In the genomic region with DNA sequence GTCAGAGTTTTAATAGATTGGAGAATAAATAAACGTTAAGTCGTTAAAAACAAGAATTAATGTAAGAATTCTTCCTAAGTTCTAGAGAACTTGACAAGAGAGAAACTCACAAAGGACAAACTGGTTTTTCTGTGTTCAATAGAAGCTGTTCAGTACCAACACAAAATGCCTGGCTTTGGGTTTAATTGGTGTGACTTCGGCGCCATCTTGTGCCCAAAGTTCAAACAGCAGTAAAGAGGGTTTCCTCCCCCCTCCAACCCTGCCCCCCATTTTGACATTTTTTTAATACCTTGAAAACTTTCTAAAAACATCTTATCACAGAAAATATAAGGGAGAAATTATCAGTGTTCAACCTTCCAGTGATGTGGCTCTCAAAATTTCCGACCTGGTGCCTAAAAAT, we compare ENCODE assay signal across 9 mouse cellular contexts. TPM values are rescaled to one million over a fixed set of nuclear protein-coding genes. Genes with fewer than 3 reads are reported as not detected.
DNase-seq lines count a peak whose midpoint lies in the region; ATAC-seq lines count a peak whose summit lies in the region.
"Had no signal": no experiment of that assay in that cellular context is flagged by ENCODE, and none has a peak within 500 bp of the region (broad histone marks: within the 10 kb centered on the region; RNA-seq: fewer than 3 reads in every experiment).

No protein-coding gene starts in this region.

- H3K27me3 ChIP-seq in intestine, embryonic 14.5 days (replicated peaks; ENCODE audit: control insufficient read depth, insufficient read depth, low read length): no peaks in the 10 kb centered on the region
- H3K27me3 ChIP-seq in limb, embryonic 11.5 days (ENCODE audit: control insufficient read depth, insufficient read depth, low read length): no peaks in the 10 kb centered on the region

- H3K4me3 ChIP-seq in intestine, embryonic 14.5 days (ENCODE audit: low read depth, low read length): no peak overlapping the region
- no peak overlapping the region for H3K4me3 ChIP-seq in limb, embryonic 11.5 days (ENCODE audit: low read depth, low read length)
- H3K4me3 ChIP-seq: erythroblast, embryonic 14.5 days had no signal

- H3K9me3 ChIP-seq in intestine, embryonic 14.5 days (ENCODE audit: control insufficient read depth, low read length): no peaks in the 10 kb centered on the region
- H3K9me3 ChIP-seq in limb, embryonic 11.5 days (ENCODE audit: control insufficient read depth, low read length): no peaks in the 10 kb centered on the region

- no peak overlapping the region for H3K9ac ChIP-seq in intestine, embryonic 14.5 days (ENCODE audit: low read length)
- no peak overlapping the region for H3K9ac ChIP-seq in limb, embryonic 11.5 days (ENCODE audit: low read length)

- H3K27ac ChIP-seq in intestine, embryonic 14.5 days (ENCODE audit: low read depth): no peak overlapping the region
- no peak overlapping the region for H3K27ac ChIP-seq in limb, embryonic 11.5 days (replicated peaks; ENCODE audit: low read depth, low read length)

- H3K36me3 ChIP-seq in intestine, embryonic 14.5 days (ENCODE audit: control insufficient read depth, insufficient read depth, low read length): no peaks in the 10 kb centered on the region
- no peaks in the 10 kb centered on the region for H3K36me3 ChIP-seq in limb, embryonic 11.5 days (ENCODE audit: control insufficient read depth, insufficient read depth, low read length)

- peak; percentile 51 for DNase-seq in urinary bladder, postnatal 25 days (ENCODE audit: low spot score)
- no peak for DNase-seq in urinary bladder, postnatal 10 days (ENCODE audit: low spot score)
- peak; percentile 47 for DNase-seq in cerebellum, adult 8-10 months
- peak; percentile 65 to 66 for DNase-seq in frontal cortex, postnatal 36 days (ENCODE audit: low spot score in 2 of 2)
- DNase-seq in intestine, embryonic 14.5 days (ENCODE audit: low spot score): peak; percentile 84
- peak; percentile 79 for DNase-seq in limb, embryonic 11.5 days (ENCODE audit: low spot score)
- peak; percentile 64 for DNase-seq in neural tube, embryonic 10.5 days (ENCODE audit: extremely low spot score, low spot score)
- peak; percentile 50 for DNase-seq in thymus, postnatal 14 days

- 17% methylated on average over 5 of the region's 5 CpGs for WGBS in intestine, embryonic 14.5 days
- 17% methylated on average over 5 of the region's 5 CpGs for WGBS in limb, embryonic 11.5 days

- no peak; the same call in 1 of the 2 replicates for ATAC-seq in intestine, embryonic 14.5 days (replicated peaks; ENCODE audit: low FRiP score, low TSS enrichment, low read depth)
- ATAC-seq in limb, embryonic 11.5 days (ENCODE audit: insufficient number of reproducible peaks, low FRiP score, low TSS enrichment, low read depth): no peak

- H3K4me2 ChIP-seq in intestine, embryonic 14.5 days (ENCODE audit: low read length): no peak overlapping the region
- H3K4me2 ChIP-seq in limb, embryonic 11.5 days (ENCODE audit: low read depth, severe bottlenecking): no peak overlapping the region

- no peaks in the 10 kb centered on the region for H3K4me1 ChIP-seq in intestine, embryonic 14.5 days (replicated peaks; ENCODE audit: control insufficient read depth, insufficient read depth, low read length)
- no peaks in the 10 kb centered on the region for H3K4me1 ChIP-seq in limb, embryonic 11.5 days (ENCODE audit: control insufficient read depth, insufficient read depth, low read length)

RNA-seq across cellular contexts. Expression of gene Phactr2, which starts 44.4 kb away (rescaled TPM):
- 26.5 and 26.7 TPM in 2 replicates for polyA plus RNA-seq in intestine, embryonic 14.5 days (2014; fragmentation: Nextera tagmentation; extraction: Ambion mirVana)
- polyA plus RNA-seq in limb, embryonic 11.5 days (2014; fragmentation: Nextera tagmentation; extraction: Ambion mirVana): 27.7 and 28.8 TPM in 2 replicates
